Mouse (Mus musculus): ENCODE results near the gene Noxa1. TPM values are rescaled to one million over a fixed set of nuclear protein-coding genes. Genes with fewer than 3 reads are reported as not detected.

Noxa1 gene
- not detected in 2 replicates for polyA plus RNA-seq (2014; fragmentation: Nextera tagmentation; extraction: Ambion mirVana)

DNA sequence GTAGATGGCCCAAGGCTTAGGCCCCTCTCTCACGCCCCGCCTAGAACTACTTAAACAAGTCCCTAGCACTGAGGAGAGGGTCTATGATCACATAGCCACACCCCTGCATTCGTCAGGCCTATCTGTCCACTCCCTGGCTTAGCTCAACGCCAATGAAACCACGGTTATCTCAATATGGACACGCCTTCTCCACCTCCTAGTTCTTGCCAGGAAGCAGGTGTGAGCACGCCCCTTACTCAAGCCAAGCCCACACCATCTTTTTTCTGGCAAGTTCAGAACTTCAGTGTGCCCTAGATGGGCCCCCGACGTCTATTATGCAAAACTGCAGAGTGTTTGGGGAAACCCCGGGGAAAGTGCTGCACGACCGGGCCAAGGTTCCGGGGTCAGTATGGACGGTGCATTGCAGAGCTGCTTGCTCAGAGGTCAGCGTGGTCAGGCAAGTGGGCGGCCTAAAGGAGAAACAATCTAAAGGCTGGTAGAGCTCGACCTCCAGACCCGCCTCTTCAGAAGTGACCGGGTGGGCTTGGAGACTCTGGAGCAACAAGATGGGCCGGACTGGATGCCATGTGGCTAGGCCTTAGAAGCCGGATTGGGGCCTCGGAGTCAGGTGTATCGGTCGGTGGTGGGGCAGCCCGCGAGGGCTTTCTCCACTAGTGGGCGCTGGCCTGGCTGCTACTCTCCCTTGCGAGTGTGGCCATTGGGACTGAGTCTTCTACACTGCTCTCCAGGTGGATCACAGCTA, at the start of gene Noxa1:
TSS of gene Noxa1 (minus strand) at position 41 of the 742 bp plus-strand sequence.
- Histone ChIP-seq H3K27ac (ENCODE audit: low read depth, low read length) (no peak within 1 kb of the TSS), H3K36me3 (ENCODE audit: control insufficient read depth, insufficient read depth, low read length) (no peaks in the 10 kb centered on the region), H3K27me3 (ENCODE audit: control insufficient read depth, insufficient read depth, low read length) (peaks cover 3% of the 10 kb centered on the region), H3K9ac (ENCODE audit: low read length) (no peak within 1 kb of the TSS), H3K4me1 (ENCODE audit: control insufficient read depth, insufficient read depth, low read length) (peaks cover 10% of the 10 kb centered on the region), H3K9me3 (ENCODE audit: control insufficient read depth, low read length) (no peaks in the 10 kb centered on the region), H3K4me3 (ENCODE audit: low read depth, low read length) (no peak within 1 kb of the TSS), H3K4me2 (peak within 1 kb of the TSS; percentile 19)
- no peak for ATAC-seq (ENCODE audit: low FRiP score)
- 48% methylated on average over 28 of the region's 28 CpGs for WGBS
- DNase-seq (ENCODE audit: low spot score, missing footprints), result no peak

DNA sequence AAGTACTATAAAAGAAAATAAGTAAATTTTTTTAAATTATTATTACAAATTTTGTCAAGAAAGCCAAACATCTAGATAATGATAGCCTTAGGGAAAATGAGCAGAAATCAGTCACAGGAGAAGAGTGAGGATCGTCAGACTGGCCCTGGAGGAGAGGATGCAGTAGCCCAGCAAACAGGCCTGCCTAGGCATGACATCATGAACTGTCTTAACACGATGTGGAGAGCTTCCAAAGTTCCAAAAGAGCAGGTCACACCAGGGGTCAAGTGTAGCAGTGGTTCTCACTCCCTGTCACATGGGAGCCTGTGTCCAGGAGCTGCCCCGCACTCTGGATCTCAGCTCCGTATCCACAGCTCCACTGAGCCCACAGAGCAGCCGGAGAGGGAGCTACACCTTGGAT, 47.0 kb upstream of the Noxa1 start:
- ATAC-seq (ENCODE audit: low FRiP score), result no peak

DNA sequence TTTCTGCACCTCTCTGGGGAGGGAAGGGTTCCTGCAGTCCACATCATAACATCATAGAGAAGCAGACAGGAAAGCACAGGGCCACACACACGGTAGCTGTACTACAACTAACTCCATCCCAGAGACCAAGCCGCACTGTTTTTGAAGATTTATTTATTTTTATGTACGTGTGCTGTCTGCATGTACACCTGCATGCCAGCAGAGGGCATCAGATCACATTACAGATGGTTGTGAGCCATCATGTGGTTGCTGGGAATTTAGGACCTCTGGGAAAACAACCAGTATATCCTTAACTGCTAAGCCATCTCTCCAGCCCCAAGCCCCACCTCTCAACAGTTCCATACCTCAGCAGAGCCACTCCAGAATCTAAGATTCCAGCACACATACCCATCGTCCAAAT, 46.2 kb upstream of the Noxa1 start:
- no peak overlapping the region for H3K4me2 ChIP-seq
- ATAC-seq (ENCODE audit: low FRiP score) (no peak), DNase-seq (ENCODE audit: low spot score, missing footprints) (no peak)
- H3K27ac ChIP-seq (ENCODE audit: low read depth, low read length), result no peak overlapping the region
- no peaks in the 10 kb centered on the region for H3K36me3 ChIP-seq (ENCODE audit: control insufficient read depth, insufficient read depth, low read length)
- H3K27me3 ChIP-seq (ENCODE audit: control insufficient read depth, insufficient read depth, low read length), result no peaks in the 10 kb centered on the region
- H3K4me3 ChIP-seq (ENCODE audit: low read depth, low read length), result no peak overlapping the region
- WGBS, result 77% methylated on average over 4 of the region's 4 CpGs
- no peak overlapping the region for H3K9ac ChIP-seq (ENCODE audit: low read length)
- H3K9me3 ChIP-seq (ENCODE audit: control insufficient read depth, low read length), result 0 out of 2 replicates have a peak, but pooled peaks cover 3% of the 10 kb centered on the region
- no peaks in the 10 kb centered on the region for H3K4me1 ChIP-seq (ENCODE audit: control insufficient read depth, insufficient read depth, low read length)

More for the DNA sequence above, 47.0 kb upstream of the Noxa1 start:
- H3K9me3 ChIP-seq (ENCODE audit: control insufficient read depth, low read length), result 0 out of 2 replicates have a peak, but pooled peaks cover 3% of the 10 kb centered on the region
- 83% methylated on average over 5 of the region's 5 CpGs for WGBS
- no peaks in the 10 kb centered on the region for H3K4me1 ChIP-seq (ENCODE audit: control insufficient read depth, insufficient read depth, low read length)
- no peak overlapping the region for H3K4me3 ChIP-seq (ENCODE audit: low read depth, low read length)
- DNase-seq (ENCODE audit: low spot score, missing footprints), result no peak
- H3K27me3 ChIP-seq (ENCODE audit: control insufficient read depth, insufficient read depth, low read length), result no peaks in the 10 kb centered on the region
- no peak overlapping the region for H3K4me2 ChIP-seq
- no peak overlapping the region for H3K9ac ChIP-seq (ENCODE audit: low read length)
- H3K36me3 ChIP-seq (ENCODE audit: control insufficient read depth, insufficient read depth, low read length), result no peaks in the 10 kb centered on the region
- H3K27ac ChIP-seq (ENCODE audit: low read depth, low read length), result no peak overlapping the region

DNA sequence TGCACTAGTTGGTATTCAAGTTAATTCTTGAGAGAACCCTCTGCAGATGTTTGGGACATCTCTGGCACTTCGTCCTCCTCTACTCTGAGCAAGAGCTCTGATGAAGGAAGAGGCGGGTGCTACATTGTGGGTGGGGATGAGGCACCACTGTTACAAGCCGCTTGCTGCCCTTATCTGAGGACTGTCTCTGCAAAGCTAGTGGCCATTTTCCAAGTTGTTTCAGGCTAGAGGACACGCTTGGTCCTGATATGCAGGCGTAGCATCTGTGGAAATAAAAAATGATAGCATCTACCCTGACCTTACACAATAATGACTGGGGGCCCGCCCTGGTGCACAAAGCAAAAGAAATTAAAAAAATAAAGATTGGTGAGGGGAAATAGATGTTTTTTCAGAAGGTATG, 42.9 kb upstream of the Noxa1 start:
- DNase-seq (ENCODE audit: low spot score, missing footprints) (no peak), ATAC-seq (ENCODE audit: low FRiP score) (no peak)
- 78% methylated on average over 6 of the region's 6 CpGs for WGBS
- Histone ChIP-seq H3K9me3 (ENCODE audit: control insufficient read depth, low read length) (0 out of 2 replicates have a peak, but pooled peaks cover 3% of the 10 kb centered on the region), H3K4me2 (no peak overlapping the region), H3K9ac (ENCODE audit: low read length) (no peak overlapping the region), H3K27ac (ENCODE audit: low read depth, low read length) (no peak overlapping the region), H3K36me3 (ENCODE audit: control insufficient read depth, insufficient read depth, low read length) (no peaks in the 10 kb centered on the region), H3K4me1 (ENCODE audit: control insufficient read depth, insufficient read depth, low read length) (no peaks in the 10 kb centered on the region), H3K4me3 (ENCODE audit: low read depth, low read length) (no peak overlapping the region), H3K27me3 (ENCODE audit: control insufficient read depth, insufficient read depth, low read length) (no peaks in the 10 kb centered on the region)

DNA sequence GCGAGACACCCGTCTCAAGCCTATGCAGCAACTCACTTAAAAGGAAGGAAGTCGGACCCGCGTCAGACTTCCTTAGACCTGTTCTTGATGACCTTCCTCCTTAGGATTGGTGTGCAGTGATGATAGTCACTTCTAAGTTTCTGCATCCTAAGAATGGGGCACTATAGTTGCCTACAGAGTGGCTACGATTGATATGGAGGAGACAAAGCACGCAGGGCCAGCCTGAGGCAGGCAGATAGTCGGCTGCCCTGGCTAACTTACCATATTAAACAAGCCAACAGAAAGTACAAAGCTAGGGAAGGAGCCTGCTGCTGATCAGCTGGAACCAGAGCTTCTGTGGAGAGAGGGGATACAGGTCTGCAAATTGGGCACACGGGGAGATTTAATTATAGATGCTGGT, 36.7 kb upstream of the Noxa1 start:
- H3K4me3 ChIP-seq (ENCODE audit: low read depth, low read length), result no peak overlapping the region
- peaks cover 30% of the 10 kb centered on the region for H3K4me1 ChIP-seq (ENCODE audit: control insufficient read depth, insufficient read depth, low read length)
- H3K4me2 ChIP-seq, result no peak overlapping the region
- WGBS, result 82% methylated on average over 9 of the region's 9 CpGs
- ATAC-seq (ENCODE audit: low FRiP score) (no peak), DNase-seq (ENCODE audit: low spot score, missing footprints) (no peak)
- H3K9ac ChIP-seq (ENCODE audit: low read length), result no peak overlapping the region
- H3K36me3 ChIP-seq (ENCODE audit: control insufficient read depth, insufficient read depth, low read length), result no peaks in the 10 kb centered on the region
- H3K9me3 ChIP-seq (ENCODE audit: control insufficient read depth, low read length), result no peaks in the 10 kb centered on the region
- H3K27me3 ChIP-seq (ENCODE audit: control insufficient read depth, insufficient read depth, low read length), result peaks cover 2% of the 10 kb centered on the region; the same call in 1 of the 2 replicates
- no peak overlapping the region for H3K27ac ChIP-seq (ENCODE audit: low read depth, low read length)

DNA sequence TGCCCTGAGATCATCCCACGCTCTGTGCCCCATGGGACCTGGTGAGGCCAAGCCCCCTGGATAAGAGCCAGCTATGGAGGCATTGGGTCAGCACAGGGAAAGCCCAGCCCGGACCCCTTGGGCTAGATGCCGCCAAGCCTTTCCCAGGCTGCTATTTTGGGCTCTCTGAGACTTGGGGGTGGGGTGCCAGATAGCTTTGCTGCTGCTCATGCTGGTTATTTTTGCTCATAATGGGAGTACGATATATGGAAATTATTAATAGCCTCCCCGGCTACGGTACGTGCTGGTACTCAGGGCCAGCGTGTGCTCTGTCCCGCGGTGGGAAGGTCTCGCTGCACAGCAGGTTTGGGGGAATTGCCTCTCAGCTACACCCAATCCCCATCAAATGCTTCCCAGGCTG, 33.1 kb upstream of the Noxa1 start:
- Histone ChIP-seq H3K27ac (ENCODE audit: low read depth, low read length) (no peak overlapping the region; the same call in 1 of the 2 replicates), H3K9ac (ENCODE audit: low read length) (no peak overlapping the region), H3K36me3 (ENCODE audit: control insufficient read depth, insufficient read depth, low read length) (no peaks in the 10 kb centered on the region), H3K9me3 (ENCODE audit: control insufficient read depth, low read length) (no peaks in the 10 kb centered on the region), H3K4me1 (ENCODE audit: control insufficient read depth, insufficient read depth, low read length) (peaks cover 49% of the 10 kb centered on the region), H3K4me3 (ENCODE audit: low read depth, low read length) (no peak overlapping the region), H3K27me3 (ENCODE audit: control insufficient read depth, insufficient read depth, low read length) (peaks cover 2% of the 10 kb centered on the region; the same call in 1 of the 2 replicates), H3K4me2 (no peak overlapping the region)
- DNase-seq (ENCODE audit: low spot score, missing footprints), result no peak
- ATAC-seq (ENCODE audit: low FRiP score), result no peak
- WGBS, result 89% methylated on average over 11 of the region's 11 CpGs

DNA sequence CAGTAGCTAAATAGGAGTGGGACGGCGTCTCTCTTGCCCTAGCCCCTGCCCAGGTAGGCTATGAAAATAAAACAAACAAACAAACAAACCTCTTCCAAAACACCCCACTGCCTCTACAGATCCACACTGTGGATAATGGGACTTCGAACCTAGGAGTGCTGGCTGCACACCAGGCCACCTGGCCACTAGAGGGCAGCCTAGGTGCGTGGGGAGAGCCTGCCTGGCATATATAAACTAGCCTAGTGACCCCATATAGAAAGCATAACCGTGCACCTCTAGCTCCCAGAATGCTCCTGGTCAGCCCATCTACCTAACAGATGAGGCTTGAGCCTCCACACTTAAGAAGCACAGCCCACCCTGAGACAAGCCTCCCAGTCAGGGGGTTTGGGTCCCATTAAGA, 32.3 kb upstream of the Noxa1 start:
- no peaks in the 10 kb centered on the region for H3K9me3 ChIP-seq (ENCODE audit: control insufficient read depth, low read length)
- H3K9ac ChIP-seq (ENCODE audit: low read length), result peak overlapping the region; percentile 26; the same call in 1 of the 2 replicates
- peaks cover 49% of the 10 kb centered on the region for H3K4me1 ChIP-seq (ENCODE audit: control insufficient read depth, insufficient read depth, low read length)
- no peak for ATAC-seq (ENCODE audit: low FRiP score)
- H3K4me2 ChIP-seq, result no peak overlapping the region
- H3K36me3 ChIP-seq (ENCODE audit: control insufficient read depth, insufficient read depth, low read length), result no peaks in the 10 kb centered on the region
- no peak overlapping the region for H3K4me3 ChIP-seq (ENCODE audit: low read depth, low read length)
- H3K27ac ChIP-seq (ENCODE audit: low read depth, low read length), result peak overlapping the region; percentile 99
- peaks cover 5% of the 10 kb centered on the region; the same call in 1 of the 2 replicates for H3K27me3 ChIP-seq (ENCODE audit: control insufficient read depth, insufficient read depth, low read length)
- peak; percentile 93 for DNase-seq (ENCODE audit: low spot score, missing footprints)
- WGBS, result 42% methylated on average over 5 of the region's 5 CpGs

DNA sequence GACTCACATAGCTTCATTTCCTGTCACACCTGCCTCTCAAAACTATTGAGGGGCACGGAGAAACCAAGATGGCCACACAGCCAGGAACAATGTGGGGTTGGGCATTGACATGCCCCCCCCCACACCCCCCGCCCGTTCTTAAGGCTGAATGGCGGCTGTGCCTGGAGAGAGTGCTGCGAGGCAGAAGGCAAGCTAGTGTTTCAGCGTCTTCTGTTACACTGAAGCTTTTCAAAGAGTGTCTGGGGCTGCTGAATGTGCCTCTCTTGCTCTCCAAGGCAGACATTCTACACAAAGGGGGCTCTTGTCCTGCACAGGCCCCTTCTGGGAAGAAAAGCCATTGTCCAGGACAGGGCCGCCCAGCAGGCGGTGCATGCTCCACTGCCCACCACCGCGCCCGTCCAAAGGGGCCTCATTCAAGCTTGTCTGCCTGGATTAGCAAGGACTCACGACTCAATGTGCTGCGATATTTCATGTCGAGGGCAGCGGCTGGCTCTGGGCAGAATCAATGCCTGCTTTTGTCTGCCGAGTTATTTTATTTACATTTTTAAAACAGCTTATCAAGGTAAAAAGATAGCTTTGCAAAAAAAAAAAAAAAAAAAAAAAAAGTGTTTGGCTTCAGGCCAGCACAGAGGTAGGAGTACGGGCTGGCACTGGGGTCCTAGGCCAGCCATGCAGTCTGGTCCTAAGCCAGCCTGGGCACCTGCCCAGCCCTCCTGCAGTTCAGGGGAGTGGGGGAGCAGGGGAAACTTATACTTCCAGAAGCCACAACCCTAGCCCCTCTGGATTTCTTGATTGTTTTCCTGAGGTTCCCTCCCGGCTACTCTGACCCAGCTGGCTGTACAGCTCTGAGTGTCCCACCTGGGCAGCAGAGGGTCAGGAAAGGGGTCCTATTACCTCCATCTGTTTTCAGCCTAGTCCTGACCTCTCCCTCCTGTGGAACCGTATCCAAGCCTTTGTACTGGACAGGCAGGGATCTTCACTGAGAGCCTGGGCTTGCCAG, 31.4 kb upstream of the Noxa1 start:
- 13% methylated on average over 19 of the region's 19 CpGs for WGBS
- Histone ChIP-seq H3K4me3 (ENCODE audit: low read depth, low read length) (no peak overlapping the region), H3K36me3 (ENCODE audit: control insufficient read depth, insufficient read depth, low read length) (no peaks in the 10 kb centered on the region), H3K4me2 (peak overlapping the region; percentile 21), H3K27me3 (ENCODE audit: control insufficient read depth, insufficient read depth, low read length) (peaks cover 5% of the 10 kb centered on the region; the same call in 1 of the 2 replicates), H3K9ac (ENCODE audit: low read length) (peak overlapping the region; percentile 44), H3K27ac (ENCODE audit: low read depth, low read length) (peak overlapping the region; percentile 99), H3K4me1 (ENCODE audit: control insufficient read depth, insufficient read depth, low read length) (peaks cover 49% of the 10 kb centered on the region), H3K9me3 (ENCODE audit: control insufficient read depth, low read length) (no peaks in the 10 kb centered on the region)
- peak; percentile 94 for ATAC-seq (ENCODE audit: low FRiP score)
- peak; percentile 97 for DNase-seq (ENCODE audit: low spot score, missing footprints)
